ENCODE assay signal across 8 mouse cellular contexts in genomic region chr6:99522359-99523108, GRCm38 (mm10). TPM values are rescaled to one million over a fixed set of nuclear protein-coding genes. Genes with fewer than 3 reads are reported as not detected.
A peak's percentile ranks its signal among the peaks of the same experiment; 100 is the strongest.
DNase-seq lines count a peak whose midpoint lies in the region; ATAC-seq and TF ChIP-seq lines count a peak whose summit lies in the region.

TSS of gene Foxp1 (minus strand) at chr6:99522721.

- no peaks in the 10 kb centered on the region for H3K27me3 ChIP-seq in heart, embryonic 10.5 days (ENCODE audit: insufficient read depth, poor library complexity, severe bottlenecking)
- no peaks in the 10 kb centered on the region for H3K27me3 ChIP-seq in kidney, embryonic 14.5 days (ENCODE audit: control insufficient read depth, insufficient read depth, low read length)
- no peaks in the 10 kb centered on the region for H3K27me3 ChIP-seq in limb, embryonic 15.5 days
- no peaks in the 10 kb centered on the region for H3K27me3 ChIP-seq in midbrain, postnatal 0 days (ENCODE audit: insufficient read depth, low read length)

- peak within 1 kb of the TSS; percentile 87 for H3K27ac ChIP-seq in embryonic fibroblast, embryonic 13.5 days (ENCODE audit: insufficient read depth, low read length)
- peak within 1 kb of the TSS; percentile 99 for H3K27ac ChIP-seq in heart, embryonic 10.5 days
- H3K27ac ChIP-seq in kidney, embryonic 14.5 days (ENCODE audit: low read depth, low read length): peak within 1 kb of the TSS; percentile 100
- H3K27ac ChIP-seq in limb, embryonic 15.5 days: peak within 1 kb of the TSS; percentile 98
- H3K27ac ChIP-seq in midbrain, postnatal 0 days (ENCODE audit: low read depth, low read length): peak within 1 kb of the TSS; percentile 87

- peaks cover 3% of the 10 kb centered on the region; the same call in 1 of the 2 replicates for H3K9me3 ChIP-seq in heart, embryonic 10.5 days
- 0 out of 2 replicates have a peak, but pooled peaks cover 4% of the 10 kb centered on the region for H3K9me3 ChIP-seq in kidney, embryonic 14.5 days (ENCODE audit: control insufficient read depth, low read length)
- no peaks in the 10 kb centered on the region; the same call in 1 of the 2 replicates for H3K9me3 ChIP-seq in limb, embryonic 15.5 days
- no peaks in the 10 kb centered on the region for H3K9me3 ChIP-seq in midbrain, postnatal 0 days (ENCODE audit: low read length)

- no peak for TF ChIP-seq POLR2A in embryonic fibroblast, embryonic 13.5 days (IDR thresholded peaks at IDR 0.05; ENCODE audit: low read depth, low read length)

- no peaks in the 10 kb centered on the region for H3K4me1 ChIP-seq in embryonic fibroblast, embryonic 13.5 days (ENCODE audit: control insufficient read depth, insufficient read depth, low read length)
- 0 out of 2 replicates have a peak, but pooled peaks cover 3% of the 10 kb centered on the region for H3K4me1 ChIP-seq in heart, embryonic 10.5 days
- peaks cover 7% of the 10 kb centered on the region; the same call in 1 of the 2 replicates for H3K4me1 ChIP-seq in kidney, embryonic 14.5 days (ENCODE audit: control insufficient read depth, insufficient read depth, low read length)
- H3K4me1 ChIP-seq in limb, embryonic 15.5 days: peaks cover 16% of the 10 kb centered on the region; the same call in 1 of the 2 replicates
- H3K4me1 ChIP-seq in midbrain, postnatal 0 days (ENCODE audit: insufficient read depth, low read length): no peaks in the 10 kb centered on the region

- H3K9ac ChIP-seq in kidney, embryonic 14.5 days (ENCODE audit: low read depth, low read length): peak within 1 kb of the TSS; percentile 82
- peak within 1 kb of the TSS; percentile 83 for H3K9ac ChIP-seq in limb, embryonic 15.5 days
- peak within 1 kb of the TSS; percentile 60 for H3K9ac ChIP-seq in midbrain, postnatal 0 days (replicated peaks; ENCODE audit: low read length, poor library complexity, severe bottlenecking)

- peak within 1 kb of the TSS; percentile 84 for H3K4me3 ChIP-seq in embryonic fibroblast, embryonic 13.5 days (ENCODE audit: insufficient read depth, low read length)
- peak within 1 kb of the TSS; percentile 92 for H3K4me3 ChIP-seq in heart, embryonic 10.5 days
- peak within 1 kb of the TSS; percentile 84 for H3K4me3 ChIP-seq in kidney, embryonic 14.5 days (ENCODE audit: low read length)
- H3K4me3 ChIP-seq in limb, embryonic 15.5 days: peak within 1 kb of the TSS; percentile 77
- peak within 1 kb of the TSS; percentile 46 for H3K4me3 ChIP-seq in midbrain, postnatal 0 days (ENCODE audit: low read depth, low read length)

- no peak; the same call in 1 of the 2 replicates for ATAC-seq in kidney, embryonic 14.5 days (ENCODE audit: low FRiP score, low TSS enrichment)
- no peak for ATAC-seq in limb, embryonic 15.5 days (ENCODE audit: insufficient number of reproducible peaks, low FRiP score, low TSS enrichment, low read depth)
- peak; percentile 73 for ATAC-seq in midbrain, postnatal 0 days (ENCODE audit: low FRiP score)

- no peak for TF ChIP-seq CTCF in embryonic fibroblast, embryonic 13.5 days (IDR thresholded peaks at IDR 0.05; ENCODE audit: borderline replicate concordance, insufficient read depth, low read length)
- TF ChIP-seq CTCF in midbrain, postnatal 0 days (IDR thresholded peaks at IDR 0.05): no peak

- H3K4me2 ChIP-seq in kidney, embryonic 14.5 days (replicated peaks; ENCODE audit: low read depth, low read length): peak within 1 kb of the TSS; percentile 84
- peak within 1 kb of the TSS; percentile 84 for H3K4me2 ChIP-seq in limb, embryonic 15.5 days
- H3K4me2 ChIP-seq in midbrain, postnatal 0 days (ENCODE audit: low read depth, low read length, poor library complexity, severe bottlenecking): peak within 1 kb of the TSS; percentile 100

- DNase-seq in 416B (ENCODE audit: low read depth): peak; percentile 88
- DNase-seq in adrenal gland, postnatal 4 days (ENCODE audit: low spot score in 2 of 2): peak; percentile 32 to 39
- DNase-seq in heart, embryonic 10.5 days (ENCODE audit: low spot score): peak; percentile 89
- DNase-seq in midbrain, postnatal 0 days (ENCODE audit: low spot score): peak; percentile 90
- DNase-seq in spleen, postnatal 10 days (ENCODE audit: low spot score in 2 of 2): peak; percentile 58 to 77

- H3K36me3 ChIP-seq in heart, embryonic 10.5 days: peaks cover 15% of the 10 kb centered on the region
- peaks cover 5% of the 10 kb centered on the region; the same call in 1 of the 2 replicates for H3K36me3 ChIP-seq in kidney, embryonic 14.5 days (ENCODE audit: control insufficient read depth, insufficient read depth, low read length)
- H3K36me3 ChIP-seq in limb, embryonic 15.5 days: peaks cover 13% of the 10 kb centered on the region
- no peaks in the 10 kb centered on the region for H3K36me3 ChIP-seq in midbrain, postnatal 0 days (ENCODE audit: insufficient read depth, low read length)

- under 1% methylated on average over 70 of the region's 72 CpGs for WGBS in heart, embryonic 10.5 days
- WGBS in kidney, embryonic 14.5 days: 1% methylated on average over 72 of the region's 72 CpGs
- WGBS in limb, embryonic 15.5 days: under 1% methylated on average over 71 of the region's 72 CpGs
- WGBS in midbrain, postnatal 0 days: 1% methylated on average over 58 of the region's 72 CpGs

RNA-seq across cellular contexts. Expression of gene Foxp1, which starts in this region (rescaled TPM):
- total RNA-seq in adrenal gland, postnatal 4 days (2021): 10 to 100 TPM; 69.8 to 75.1 TPM
- polyA plus RNA-seq in embryonic fibroblast, embryonic 13.5 days (2011; ENCODE audit: insufficient read length, low read depth, missing spikeins): 135 and 137 TPM in 2 replicates
- 79.9 and 99.3 TPM in 2 replicates for polyA plus RNA-seq in heart, embryonic 10.5 days (2016; fragmentation: Nextera tagmentation; extraction: Ambion mirVana)
- polyA plus RNA-seq in kidney, embryonic 14.5 days (2014; fragmentation: Nextera tagmentation; extraction: Ambion mirVana): 58.5 and 67.4 TPM in 2 replicates
- 119 and 142 TPM in 2 replicates for polyA plus RNA-seq in limb, embryonic 15.5 days (2015; fragmentation: Nextera tagmentation; extraction: Ambion mirVana)
- total RNA-seq in midbrain, postnatal 0 days (2014; rRNA removed): 66.2 and 71.1 TPM in 2 replicates
- polyA plus RNA-seq in midbrain, postnatal 0 days (2015; fragmentation: Nextera tagmentation; extraction: Ambion mirVana): 67.8 and 74.3 TPM in 2 replicates

Comparison
In these comparisons a context has a peak if more than half of its experiments do, and no peak if none do; other contexts are left out.
1. DNase-seq: peak in every context shown above with its lines; median percentile 90 in midbrain, postnatal 0 days; 89 in heart, embryonic 10.5 days; 88 in 416B; 68 in spleen, postnatal 10 days; 36 in adrenal gland, postnatal 4 days.